Mouse (Mus musculus) forebrain, embryonic 13.5 days (tissue): ENCODE results near the gene Sqstm1. TPM values are rescaled to one million over a fixed set of nuclear protein-coding genes. Genes with fewer than 3 reads are reported as not detected.
A peak's percentile ranks its signal among the peaks of the same experiment; 100 is the strongest.
"Not testable (repeated sequence)": the region's sequence is repeated elsewhere in the genome, so short reads cannot be mapped to it uniquely, and the experiment has no call there.

Experiments used
- ATAC-seq: fragments of 200-750 bp; cut with Nextera tagmentation; 2 replicates; pipeline ENCODE4 v1.8.0; 2017
- H3K27ac ChIP-seq: fragments of 300-500 bp; sonication (generic); 2 replicates; pipeline ENCODE4 v1.5.1; 2015; ENCODE audit warnings: inconsistent platforms, mild to moderate bottlenecking, moderate library complexity
- H3K27me3 ChIP-seq: fragments of 300-500 bp; sonication (generic); 2 replicates; pipeline ENCODE4 v1.6.1; 2015; ENCODE audit warnings: mild to moderate bottlenecking, inconsistent platforms
- H3K36me3 ChIP-seq: fragments of 300-500 bp; sonication (generic); 2 replicates; pipeline ENCODE4 v1.6.1; 2015; ENCODE audit warnings: mild to moderate bottlenecking, inconsistent platforms; ENCODE audit not compliant: poor library complexity, severe bottlenecking
- H3K4me1 ChIP-seq: fragments of 300-500 bp; sonication (generic); 2 replicates; pipeline ENCODE4 v1.6.1; 2015; ENCODE audit warnings: inconsistent platforms
- H3K4me2 ChIP-seq: fragments of 300-500 bp; sonication (generic); 2 replicates; pipeline ENCODE4 v1.6.1; 2015; ENCODE audit warnings: inconsistent platforms, mild to moderate bottlenecking, moderate library complexity
- H3K4me3 ChIP-seq: fragments of 300-500 bp; sonication (generic); 2 replicates; pipeline ENCODE4 v1.5.1; 2015; ENCODE audit warnings: mild to moderate bottlenecking, inconsistent platforms
- H3K9ac ChIP-seq: fragments of 300-500 bp; sonication (generic); 2 replicates; pipeline ENCODE4 v1.6.1; 2015; ENCODE audit warnings: mild to moderate bottlenecking, inconsistent platforms
- H3K9me3 ChIP-seq: fragments of 300-500 bp; sonication (generic); replicated peaks from 2 replicates; pipeline ENCODE4 v1.6.1; 2016; ENCODE audit warnings: inconsistent platforms
- WGBS: fragments of 180-500 bp; shearing (Covaris S2); methylation state at CpG from one replicate; pipeline ENCODE4 v1.1.7; 2015; 5-methylcytosine and 5-hydroxymethylcytosine counted together
- polyA plus RNA-seq: library from polyadenylated mRNA; unstranded; fragments of >200 nt; fragmentation: Nextera tagmentation; extraction: Ambion mirVana; gene quantifications from 2 replicates; pipeline ENCODE4 v1.2.1, GENCODE M21; 2015

Sqstm1 gene
- polyA plus RNA-seq, 1 experiment from 2014 or later, result 194 TPM

DNA sequence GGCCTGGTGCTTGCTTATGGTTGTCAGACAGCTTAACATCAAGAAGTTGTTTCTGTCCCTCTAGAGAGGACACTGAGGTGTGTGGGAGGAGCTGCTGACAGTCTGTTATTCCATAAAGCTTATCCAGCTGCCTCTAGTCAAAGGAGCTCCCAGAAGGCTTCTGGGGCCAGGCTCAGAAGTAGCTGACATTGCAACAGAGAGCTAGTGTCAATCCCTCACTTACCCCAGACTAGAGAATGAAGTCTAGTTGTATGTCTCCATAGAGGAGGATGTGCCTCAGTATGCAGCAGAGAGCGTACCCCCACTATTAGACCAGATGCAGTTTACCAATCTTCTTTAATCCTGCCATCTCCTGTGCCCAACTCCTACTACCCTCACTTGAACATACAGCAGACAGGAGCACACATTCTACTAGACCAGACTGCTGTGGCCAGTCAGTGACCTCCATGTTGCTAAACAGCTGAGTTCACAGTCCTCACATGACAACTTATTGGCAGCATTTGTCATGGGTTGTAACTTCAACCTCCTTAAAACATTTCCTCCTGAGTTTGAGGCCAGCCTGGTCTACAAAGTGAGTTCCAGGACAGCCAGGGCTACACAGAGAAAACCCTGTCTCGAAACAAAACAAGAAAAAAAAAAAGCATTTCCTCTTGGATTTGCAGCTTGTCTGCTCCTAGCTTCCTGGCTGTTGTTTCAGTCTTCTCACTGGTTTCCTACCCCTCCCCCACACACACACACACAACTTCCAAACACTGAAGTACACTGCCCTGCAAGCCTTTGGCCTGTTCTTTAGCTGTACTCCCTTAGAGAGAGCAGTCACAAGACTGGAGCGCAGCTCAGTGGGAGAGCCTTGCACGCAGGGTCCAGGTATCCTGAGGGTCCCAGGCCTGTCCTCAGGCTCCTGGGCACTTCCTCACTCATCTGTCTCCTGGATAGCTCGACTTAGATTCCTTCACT lies 31.8 kb downstream of the Sqstm1 start:
- H3K27ac ChIP-seq, result no peak overlapping the region
- no peak for ATAC-seq
- H3K27me3 ChIP-seq, result no peaks in the 10 kb centered on the region
- no peak overlapping the region for H3K4me3 ChIP-seq
- H3K4me2 ChIP-seq, result no peak overlapping the region
- H3K9me3 ChIP-seq, result no peaks in the 10 kb centered on the region
- peaks cover 12% of the 10 kb centered on the region for H3K4me1 ChIP-seq
- H3K36me3 ChIP-seq, result peaks cover 39% of the 10 kb centered on the region
- 86% methylated on average over 5 of the region's 5 CpGs for WGBS
- H3K9ac ChIP-seq, result no peak overlapping the region

DNA sequence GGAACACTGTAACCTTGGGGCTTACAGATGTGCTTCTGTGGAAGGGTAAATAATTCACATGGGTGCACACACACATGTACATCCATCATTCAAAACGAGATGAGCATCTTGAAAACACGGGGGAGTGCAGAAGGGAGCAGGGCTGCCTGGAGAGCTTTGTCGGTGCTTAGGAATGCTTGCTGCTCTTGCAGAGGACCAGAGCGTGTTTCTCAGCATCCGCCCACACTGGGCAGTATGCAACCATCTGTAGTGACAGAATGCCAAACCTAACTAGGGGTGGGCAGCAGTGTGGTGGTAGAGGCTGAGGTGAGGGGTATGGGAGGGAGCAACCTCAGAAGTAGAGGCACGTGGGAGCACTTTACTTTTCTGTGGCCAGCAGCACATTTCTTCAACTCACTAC lies 33.5 kb downstream of the Sqstm1 start:
- H3K36me3 ChIP-seq, result peaks cover 28% of the 10 kb centered on the region
- ATAC-seq, result no peak
- no peak overlapping the region for H3K9ac ChIP-seq
- no peak overlapping the region for H3K4me3 ChIP-seq
- H3K4me2 ChIP-seq, result no peak overlapping the region
- no peaks in the 10 kb centered on the region for H3K27me3 ChIP-seq
- H3K4me1 ChIP-seq, result peaks cover 12% of the 10 kb centered on the region
- WGBS, result 86% methylated on average over 6 of the region's 6 CpGs
- no peak overlapping the region for H3K27ac ChIP-seq
- no peaks in the 10 kb centered on the region for H3K9me3 ChIP-seq

DNA sequence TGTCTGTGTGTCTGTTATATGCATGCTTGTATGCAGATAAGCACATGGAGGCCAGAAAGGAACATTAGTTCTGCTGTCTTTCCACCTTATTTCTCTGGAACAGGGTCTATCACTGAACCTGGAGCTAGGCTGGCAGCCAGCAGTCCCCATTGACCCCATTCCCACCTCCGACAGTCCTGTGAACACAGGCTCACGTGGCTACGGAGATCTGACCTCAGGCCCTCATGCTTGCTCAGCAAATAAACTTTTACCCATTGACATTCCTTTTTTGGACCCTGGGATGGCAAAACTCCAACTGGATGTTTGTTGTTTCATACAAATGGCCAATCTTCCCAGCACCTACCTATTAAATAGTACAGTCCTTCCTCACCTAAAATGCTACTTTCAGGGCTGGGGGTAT lies 34.3 kb downstream of the Sqstm1 start:
- H3K36me3 ChIP-seq, result peaks cover 31% of the 10 kb centered on the region
- H3K4me2 ChIP-seq, result no peak overlapping the region
- no peaks in the 10 kb centered on the region for H3K9me3 ChIP-seq
- peaks cover 12% of the 10 kb centered on the region for H3K4me1 ChIP-seq
- no peaks in the 10 kb centered on the region for H3K27me3 ChIP-seq
- no peak overlapping the region for H3K27ac ChIP-seq
- 84% methylated on average over 3 of the region's 3 CpGs for WGBS
- ATAC-seq, result no peak
- peak overlapping the region; percentile 3; the same call in 1 of the 2 replicates for H3K4me3 ChIP-seq
- no peak overlapping the region for H3K9ac ChIP-seq

DNA sequence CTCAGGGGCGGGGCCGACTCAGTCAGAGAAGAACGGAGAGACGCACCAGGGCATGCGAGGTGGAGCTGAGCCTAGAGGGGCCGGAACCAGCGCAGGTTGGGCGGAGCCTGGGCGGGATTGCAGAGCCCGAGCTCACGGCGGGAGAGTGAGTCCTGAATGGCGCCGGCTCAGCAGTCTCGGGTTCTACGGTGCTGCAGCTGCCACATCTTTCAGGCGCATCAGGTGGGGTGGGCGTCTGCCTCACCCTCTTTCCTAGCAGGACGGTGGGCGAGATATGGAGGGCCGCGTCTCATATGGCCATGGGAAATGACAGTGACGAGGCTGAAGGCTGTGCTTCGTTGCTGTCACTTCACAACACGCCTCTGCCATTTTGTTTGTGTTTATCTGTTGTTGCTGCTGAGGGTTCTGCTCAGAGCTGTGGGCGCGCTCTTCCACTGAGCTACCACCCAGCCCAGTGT lies 35.9 kb downstream of the Sqstm1 start:
- peaks cover 12% of the 10 kb centered on the region for H3K4me1 ChIP-seq
- H3K9ac ChIP-seq, result peak overlapping the region; percentile 86
- under 1% methylated on average over 27 of the region's 27 CpGs for WGBS
- peak overlapping the region; percentile 71 for H3K4me3 ChIP-seq
- peak; percentile 100 for ATAC-seq
- peak overlapping the region; percentile 87 for H3K27ac ChIP-seq
- no peaks in the 10 kb centered on the region for H3K9me3 ChIP-seq
- no peaks in the 10 kb centered on the region for H3K27me3 ChIP-seq
- peak overlapping the region; percentile 77 for H3K4me2 ChIP-seq
- peaks cover 44% of the 10 kb centered on the region for H3K36me3 ChIP-seq

GRCm38 (mm10) chr11:50174111-50174729 lies 36.4 kb downstream of the Sqstm1 start, which contains the start of gene Mrnip:
TSS of gene Mrnip (plus strand) at chr11:50174444.
- Histone ChIP-seq H3K4me3 (peak within 1 kb of the TSS; percentile 71), H3K27ac (peak within 1 kb of the TSS; percentile 87), H3K36me3 (peaks cover 50% of the 10 kb centered on the region), H3K4me1 (peaks cover 12% of the 10 kb centered on the region), H3K9ac (peak within 1 kb of the TSS; percentile 86), H3K4me2 (peak within 1 kb of the TSS; percentile 77)
- not testable (repeated sequence) for H3K27me3 ChIP-seq, H3K9me3 ChIP-seq
- ATAC-seq, result peak; percentile 3
- 5% methylated on average over 19 of the region's 19 CpGs for WGBS

DNA sequence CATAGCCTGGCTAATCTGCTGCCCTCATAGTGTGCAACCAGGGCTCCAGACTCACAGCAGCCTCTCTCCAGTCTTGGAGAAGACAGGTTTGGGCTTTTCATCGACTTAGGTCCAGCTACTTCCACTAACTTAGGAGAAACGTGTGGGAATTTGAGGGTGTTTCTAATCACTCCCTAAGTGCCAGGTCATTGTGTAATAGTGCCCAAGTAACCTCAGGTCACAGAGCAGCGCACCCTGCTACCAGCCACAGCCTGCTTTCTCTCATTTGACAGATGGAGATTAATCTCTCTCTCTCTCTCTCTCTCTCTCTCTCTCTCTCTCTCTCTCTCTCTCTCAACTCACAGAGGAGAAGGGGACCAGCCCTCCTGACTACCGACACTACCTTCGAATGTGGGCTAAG lies 42.3 kb downstream of the Sqstm1 start:
- Histone ChIP-seq H3K9me3 (no peaks in the 10 kb centered on the region), H3K27ac (no peak overlapping the region), H3K27me3 (no peaks in the 10 kb centered on the region), H3K4me2 (no peak overlapping the region), H3K4me3 (no peak overlapping the region), H3K9ac (no peak overlapping the region), H3K36me3 (peaks cover 73% of the 10 kb centered on the region), H3K4me1 (no peaks in the 10 kb centered on the region)
- ATAC-seq, result no peak
- WGBS, result 94% methylated on average over 5 of the region's 5 CpGs

DNA sequence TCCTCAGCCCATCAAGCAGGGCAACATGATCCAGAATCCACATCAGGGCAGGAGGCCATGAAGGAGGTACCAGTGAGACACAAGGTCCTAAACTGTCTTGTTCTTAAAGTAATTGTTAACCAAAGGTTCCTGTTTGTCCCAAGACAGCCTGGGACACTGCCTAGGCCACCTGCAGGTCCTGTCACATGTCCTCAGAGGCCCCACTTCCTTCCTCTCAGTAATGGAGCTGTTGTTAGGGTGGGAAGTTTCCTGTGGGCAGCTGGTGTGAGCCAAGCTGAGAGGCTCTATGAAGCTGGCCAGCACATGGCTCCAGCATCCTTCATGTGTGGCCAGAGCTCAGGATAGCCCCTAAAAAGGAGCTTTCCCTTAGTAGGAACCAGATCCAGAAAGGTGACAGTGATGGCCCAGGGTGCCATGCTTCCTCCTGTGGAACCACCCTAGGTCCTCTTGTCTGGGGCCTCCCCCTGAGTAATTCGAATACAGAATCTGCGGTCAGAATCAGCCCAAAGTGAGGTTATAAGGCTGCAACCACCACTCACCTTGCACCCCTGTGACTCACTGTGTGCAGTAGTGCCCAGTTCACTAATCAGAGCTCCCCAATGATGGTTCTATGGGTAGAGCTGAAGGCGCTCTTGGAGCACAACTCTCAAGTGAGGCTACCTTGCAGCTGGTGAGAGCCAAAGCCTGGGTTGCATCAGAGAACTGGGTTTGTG lies 48.1 kb downstream of the Sqstm1 start:
- 97% methylated on average over 3 of the region's 3 CpGs for WGBS
- no peak for ATAC-seq
- peaks cover 86% of the 10 kb centered on the region for H3K36me3 ChIP-seq

GRCm38 (mm10) chr11:50161578-50162304 lies 48.9 kb downstream of the Sqstm1 start:
- peaks cover 90% of the 10 kb centered on the region for H3K36me3 ChIP-seq
- H3K4me2 ChIP-seq, result no peak overlapping the region
- no peak overlapping the region for H3K27ac ChIP-seq
- H3K27me3 ChIP-seq, result no peaks in the 10 kb centered on the region
- H3K9me3 ChIP-seq, result no peaks in the 10 kb centered on the region
- no peaks in the 10 kb centered on the region for H3K4me1 ChIP-seq
- peak; percentile 50; the same call in 1 of the 2 replicates for ATAC-seq
- H3K4me3 ChIP-seq, result no peak overlapping the region
- 66% methylated on average over 10 of the region's 10 CpGs for WGBS
- H3K9ac ChIP-seq, result no peak overlapping the region

More for the DNA sequence above, 48.1 kb downstream of the Sqstm1 start:
- H3K27ac ChIP-seq, result no peak overlapping the region
- H3K9ac ChIP-seq, result no peak overlapping the region
- no peaks in the 10 kb centered on the region for H3K9me3 ChIP-seq
- H3K27me3 ChIP-seq, result no peaks in the 10 kb centered on the region
- no peak overlapping the region for H3K4me3 ChIP-seq
- H3K4me2 ChIP-seq, result no peak overlapping the region
- H3K4me1 ChIP-seq, result no peaks in the 10 kb centered on the region

DNA sequence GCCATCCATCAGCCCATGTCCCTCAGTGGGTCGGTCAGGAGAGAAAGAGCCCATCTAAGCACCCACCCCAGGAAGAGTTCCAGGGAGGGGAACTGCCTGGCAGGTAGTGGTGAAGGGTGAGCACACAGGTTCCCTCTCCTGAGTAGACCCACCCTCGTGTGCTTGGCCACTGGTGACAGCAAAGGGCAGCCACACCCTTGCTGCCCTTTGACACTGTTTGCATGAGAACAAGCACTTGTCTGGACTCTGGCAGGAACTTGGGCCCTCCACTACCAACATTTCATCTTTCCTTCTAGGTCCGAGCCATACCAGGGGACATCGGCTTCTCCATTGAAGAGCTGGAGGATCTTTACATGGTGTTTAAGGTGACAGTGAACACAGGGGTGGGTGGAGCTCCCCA lies 51.3 kb downstream of the Sqstm1 start:
- WGBS, result 77% methylated on average over 4 of the region's 4 CpGs
- no peak for ATAC-seq
- no peaks in the 10 kb centered on the region for H3K27me3 ChIP-seq

DNA sequence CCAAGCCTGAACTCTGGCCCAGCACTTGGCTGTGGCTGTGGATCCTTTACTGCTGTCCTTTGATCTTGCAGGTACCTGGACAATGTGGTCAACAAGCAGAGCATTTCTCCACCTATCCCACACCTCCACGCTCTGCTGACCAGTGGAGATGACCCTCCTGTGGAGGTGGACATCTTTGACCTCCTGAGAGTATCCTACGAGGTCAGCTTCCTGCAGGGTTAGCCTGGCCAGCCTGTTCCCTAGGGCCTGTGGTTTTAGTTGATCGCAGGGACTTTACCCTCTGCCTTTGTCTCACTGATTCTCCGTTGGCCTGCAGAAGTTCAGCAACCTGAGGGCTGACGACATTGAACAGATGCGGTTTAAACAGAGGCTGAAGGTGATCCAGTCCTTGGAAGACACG lies 52.3 kb downstream of the Sqstm1 start:
- 95% methylated on average over 7 of the region's 7 CpGs for WGBS
- Histone ChIP-seq H3K27ac (no peak overlapping the region), H3K9me3 (no peaks in the 10 kb centered on the region), H3K4me2 (no peak overlapping the region), H3K27me3 (no peaks in the 10 kb centered on the region), H3K4me3 (no peak overlapping the region), H3K4me1 (no peaks in the 10 kb centered on the region), H3K9ac (no peak overlapping the region), H3K36me3 (peaks cover 99% of the 10 kb centered on the region)
- ATAC-seq, result no peak

More for the DNA sequence above, 51.3 kb downstream of the Sqstm1 start:
- Histone ChIP-seq H3K4me3 (no peak overlapping the region), H3K36me3 (peaks cover 99% of the 10 kb centered on the region), H3K27ac (no peak overlapping the region), H3K9ac (no peak overlapping the region), H3K9me3 (no peaks in the 10 kb centered on the region), H3K4me2 (no peak overlapping the region), H3K4me1 (no peaks in the 10 kb centered on the region)

GRCm38 (mm10) chr11:50156725-50157258 lies 53.8 kb downstream of the Sqstm1 start:
- WGBS, result 92% methylated on average over 16 of the region's 16 CpGs
- Histone ChIP-seq H3K4me2 (no peak overlapping the region), H3K4me1 (no peaks in the 10 kb centered on the region), H3K27ac (no peak overlapping the region), H3K4me3 (no peak overlapping the region), H3K36me3 (peaks cover 100% of the 10 kb centered on the region), H3K9me3 (no peaks in the 10 kb centered on the region), H3K9ac (no peak overlapping the region), H3K27me3 (no peaks in the 10 kb centered on the region)
- ATAC-seq, result no peak
